Mouse (Mus musculus): ENCODE data around the gene Eng.

The Eng gene

GRCm38 (mm10) chr2:32646379-32647056 lies at the start of gene Eng:
TSS of gene Eng (plus strand) at chr2:32646595.
- DNase-seq (ENCODE audit: low read depth, low spot score), result no peak

- no peak for DNase-seq (ENCODE audit: low read depth, low spot score)
Measured at GRCm38 (mm10) chr2:32596725-32597124, 49.7 kb upstream of the Eng start.

GRCm38 (mm10) chr2:32597248-32597647 lies 49.1 kb upstream of the Eng start:
- no peak for DNase-seq (ENCODE audit: low read depth, low spot score)

- DNase-seq (ENCODE audit: low read depth, low spot score), result no peak
Measured at GRCm38 (mm10) chr2:32597699-32598098, 48.7 kb upstream of the Eng start.

- DNase-seq (ENCODE audit: low read depth, low spot score), result no peak
Measured at GRCm38 (mm10) chr2:32598506-32598905, 47.9 kb upstream of the Eng start.

- no peak for DNase-seq (ENCODE audit: low read depth, low spot score)
Measured at GRCm38 (mm10) chr2:32599409-32599808, 47.0 kb upstream of the Eng start, which contains the start of gene St6galnac6. TSS of gene St6galnac6 (plus strand) at chr2:32599709.

- no peak for DNase-seq (ENCODE audit: low read depth, low spot score)
Measured at GRCm38 (mm10) chr2:32601417-32602065, 44.9 kb upstream of the Eng start.

GRCm38 (mm10) chr2:32602600-32603054 lies 43.8 kb upstream of the Eng start:
- DNase-seq (ENCODE audit: low read depth, low spot score), result no peak

- no peak for DNase-seq (ENCODE audit: low read depth, low spot score)
Measured at GRCm38 (mm10) chr2:32604631-32605030, 41.8 kb upstream of the Eng start.

GRCm38 (mm10) chr2:32606161-32607142 lies 39.9 kb upstream of the Eng start:
- DNase-seq (ENCODE audit: low read depth, low spot score), result peak; percentile 70

- no peak for DNase-seq (ENCODE audit: low read depth, low spot score)
Measured at GRCm38 (mm10) chr2:32607262-32607947, 39.0 kb upstream of the Eng start.

GRCm38 (mm10) chr2:32608141-32608777 lies 38.1 kb upstream of the Eng start:
- no peak for DNase-seq (ENCODE audit: low read depth, low spot score)

GRCm38 (mm10) chr2:32608778-32609435 lies 37.5 kb upstream of the Eng start:
- DNase-seq (ENCODE audit: low read depth, low spot score), result no peak

GRCm38 (mm10) chr2:32610610-32611229 lies 35.7 kb upstream of the Eng start:
- no peak for DNase-seq (ENCODE audit: low read depth, low spot score)

GRCm38 (mm10) chr2:32612274-32612673 lies 34.1 kb upstream of the Eng start:
- no peak for DNase-seq (ENCODE audit: low read depth, low spot score)

GRCm38 (mm10) chr2:32617109-32617508 lies 29.3 kb upstream of the Eng start:
- no peak for DNase-seq (ENCODE audit: low read depth, low spot score)

GRCm38 (mm10) chr2:32617601-32618000 lies 28.8 kb upstream of the Eng start:
- DNase-seq (ENCODE audit: low read depth, low spot score), result no peak

- no peak for DNase-seq (ENCODE audit: low read depth, low spot score)
Measured at GRCm38 (mm10) chr2:32618051-32618450, 28.3 kb upstream of the Eng start.

GRCm38 (mm10) chr2:32620682-32621516 lies 25.5 kb upstream of the Eng start:
- no peak for DNase-seq (ENCODE audit: low read depth, low spot score)

All from telencephalon, adult 2 months (tissue).